Mouse (Mus musculus) liver, embryonic 14.5 days (tissue): ENCODE results near the gene Daam2.

Experiments
- CTCF ChIP-seq: IDR thresholded peaks from 2 replicates; pipeline ENCODE4 v1.5.1; 2016; ENCODE audit warnings: antibody characterized with exemption, low read depth, control low read depth
- EP300 ChIP-seq: IDR thresholded peaks from 2 replicates; pipeline ENCODE4 v1.6.1; 2016; ENCODE audit warnings: antibody characterized with exemption, low read depth

- no peak for TF ChIP-seq CTCF
- TF ChIP-seq EP300, result no peak
Measured at GRCm38 (mm10) chr17:49475174-49475573, 89.0 kb downstream of the Daam2 start.
